Mouse (Mus musculus): ENCODE results near the gene Tbca. TPM values are rescaled to one million over a fixed set of nuclear protein-coding genes. Genes with fewer than 3 reads are reported as not detected.

Gene Tbca
- polyA plus RNA-seq, 1 experiment from 2014 or later, result 255 TPM

- Histone ChIP-seq H3K4me1 (ENCODE audit: control insufficient read depth, insufficient read depth, low read length) (peaks cover 3% of the 10 kb centered on the region; the same call in 1 of the 2 replicates), H3K4me2 (replicated peaks; ENCODE audit: low read depth, low read length) (no peak overlapping the region), H3K27me3 (ENCODE audit: control insufficient read depth, insufficient read depth, low read length) (peaks cover 96% of the 10 kb centered on the region), H3K4me3 (ENCODE audit: low read length) (no peak overlapping the region; the same call in 1 of the 2 replicates), H3K9ac (ENCODE audit: low read depth, low read length) (no peak overlapping the region), H3K36me3 (ENCODE audit: control insufficient read depth, insufficient read depth, low read length) (no peaks in the 10 kb centered on the region), H3K27ac (ENCODE audit: low read depth, low read length) (no peak overlapping the region), H3K9me3 (ENCODE audit: control insufficient read depth, low read length) (no peaks in the 10 kb centered on the region)
- peak; percentile 34; the same call in 1 of the 2 replicates for ATAC-seq (ENCODE audit: low FRiP score, low TSS enrichment)
- WGBS, result under 1% methylated on average over 52 of the region's 54 CpGs
These were observed 84.7 kb downstream of the Tbca start for GRCm38 (mm10) chr13:94873111-94874038.

- WGBS, result under 1% methylated on average over 8 of the region's 8 CpGs
- no peak overlapping the region for H3K9ac ChIP-seq (ENCODE audit: low read depth, low read length)
- H3K9me3 ChIP-seq (ENCODE audit: control insufficient read depth, low read length), result no peaks in the 10 kb centered on the region
- H3K4me1 ChIP-seq (ENCODE audit: control insufficient read depth, insufficient read depth, low read length), result no peaks in the 10 kb centered on the region; the same call in 1 of the 2 replicates
- H3K27me3 ChIP-seq (ENCODE audit: control insufficient read depth, insufficient read depth, low read length), result peaks cover 92% of the 10 kb centered on the region
- H3K4me3 ChIP-seq (ENCODE audit: low read length), result no peak overlapping the region
- H3K4me2 ChIP-seq (replicated peaks; ENCODE audit: low read depth, low read length), result no peak overlapping the region
- ATAC-seq (ENCODE audit: low FRiP score, low TSS enrichment), result no peak
- no peaks in the 10 kb centered on the region for H3K36me3 ChIP-seq (ENCODE audit: control insufficient read depth, insufficient read depth, low read length)
- no peak overlapping the region for H3K27ac ChIP-seq (ENCODE audit: low read depth, low read length)
These were observed 85.3 kb downstream of the Tbca start for GRCm38 (mm10) chr13:94874039-94874425.

DNA sequence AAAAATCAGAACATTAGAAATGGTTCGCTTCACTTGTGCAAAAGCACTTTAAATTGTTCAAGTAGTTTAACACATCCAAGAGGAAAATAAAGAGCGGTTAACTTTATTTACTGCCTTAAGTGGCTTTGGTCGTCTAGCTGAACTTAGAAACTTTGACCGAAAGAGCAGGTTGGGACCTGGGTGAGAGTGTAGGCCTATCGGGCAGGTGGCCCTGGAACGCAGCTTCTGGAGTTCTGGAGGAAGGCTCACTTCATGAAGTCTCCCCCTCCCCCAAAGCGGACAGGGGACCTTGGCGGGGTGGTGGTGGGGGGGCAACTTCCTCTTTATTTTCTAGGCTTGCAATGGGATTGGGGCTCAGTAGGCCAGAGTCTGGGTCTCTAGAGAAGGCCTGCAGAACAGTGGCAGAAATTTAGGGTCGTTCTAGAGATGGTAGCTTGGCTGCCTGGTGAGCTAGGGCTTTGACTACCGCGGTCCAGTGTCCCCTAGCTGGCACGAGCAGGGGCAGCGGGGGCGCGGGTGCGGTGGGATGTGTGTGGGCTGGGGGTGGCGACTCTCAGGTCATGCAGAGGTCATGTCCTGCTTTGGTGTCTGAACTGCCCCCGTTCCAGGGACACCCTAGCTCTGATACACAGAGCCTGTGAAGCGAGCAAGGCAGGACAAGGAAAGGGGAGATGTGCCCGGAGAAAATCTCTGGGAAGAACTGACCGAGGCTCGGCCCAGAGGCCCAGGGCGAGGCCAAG, 86.1 kb downstream of the Tbca start:
- H3K9ac ChIP-seq (ENCODE audit: low read depth, low read length), result no peak overlapping the region
- peaks cover 88% of the 10 kb centered on the region for H3K27me3 ChIP-seq (ENCODE audit: control insufficient read depth, insufficient read depth, low read length)
- H3K4me3 ChIP-seq (ENCODE audit: low read length), result no peak overlapping the region
- no peak overlapping the region for H3K4me2 ChIP-seq (replicated peaks; ENCODE audit: low read depth, low read length)
- ATAC-seq (ENCODE audit: low FRiP score, low TSS enrichment), result no peak
- no peaks in the 10 kb centered on the region for H3K9me3 ChIP-seq (ENCODE audit: control insufficient read depth, low read length)
- no peaks in the 10 kb centered on the region; the same call in 1 of the 2 replicates for H3K4me1 ChIP-seq (ENCODE audit: control insufficient read depth, insufficient read depth, low read length)
- H3K27ac ChIP-seq (ENCODE audit: low read depth, low read length), result no peak overlapping the region
- under 1% methylated on average over 23 of the region's 23 CpGs for WGBS
- H3K36me3 ChIP-seq (ENCODE audit: control insufficient read depth, insufficient read depth, low read length), result no peaks in the 10 kb centered on the region

- Histone ChIP-seq H3K27ac (ENCODE audit: low read depth, low read length) (no peak within 1 kb of the TSS), H3K9me3 (ENCODE audit: control insufficient read depth, low read length) (no peaks in the 10 kb centered on the region), H3K4me2 (replicated peaks; ENCODE audit: low read depth, low read length) (no peak within 1 kb of the TSS), H3K4me3 (ENCODE audit: low read length) (no peak within 1 kb of the TSS), H3K27me3 (ENCODE audit: control insufficient read depth, insufficient read depth, low read length) (peaks cover 88% of the 10 kb centered on the region), H3K36me3 (ENCODE audit: control insufficient read depth, insufficient read depth, low read length) (no peaks in the 10 kb centered on the region), H3K4me1 (ENCODE audit: control insufficient read depth, insufficient read depth, low read length) (no peaks in the 10 kb centered on the region; the same call in 1 of the 2 replicates), H3K9ac (ENCODE audit: low read depth, low read length) (no peak within 1 kb of the TSS)
- no peak for ATAC-seq (ENCODE audit: low FRiP score, low TSS enrichment)
- WGBS, result under 1% methylated on average over 26 of the region's 30 CpGs
These were observed 86.7 kb downstream of the Tbca start, which contains the start of gene Otp for GRCm38 (mm10) chr13:94875396-94875880. Otp (plus strand) TSS chr13:94875602.

- peaks cover 88% of the 10 kb centered on the region for H3K27me3 ChIP-seq (ENCODE audit: control insufficient read depth, insufficient read depth, low read length)
- no peaks in the 10 kb centered on the region for H3K9me3 ChIP-seq (ENCODE audit: control insufficient read depth, low read length)
- no peaks in the 10 kb centered on the region; the same call in 1 of the 2 replicates for H3K4me1 ChIP-seq (ENCODE audit: control insufficient read depth, insufficient read depth, low read length)
- WGBS, result 1% methylated on average over 28 of the region's 30 CpGs
- H3K4me3 ChIP-seq (ENCODE audit: low read length), result no peak overlapping the region
- no peak for ATAC-seq (ENCODE audit: low FRiP score, low TSS enrichment)
- no peak overlapping the region for H3K9ac ChIP-seq (ENCODE audit: low read depth, low read length)
- no peak overlapping the region for H3K4me2 ChIP-seq (replicated peaks; ENCODE audit: low read depth, low read length)
- H3K36me3 ChIP-seq (ENCODE audit: control insufficient read depth, insufficient read depth, low read length), result no peaks in the 10 kb centered on the region
- H3K27ac ChIP-seq (ENCODE audit: low read depth, low read length), result no peak overlapping the region
These were observed 87.8 kb downstream of the Tbca start for GRCm38 (mm10) chr13:94876286-94877210.

GRCm38 (mm10) chr13:94877211-94877590, 88.5 kb downstream of the Tbca start:
- no peaks in the 10 kb centered on the region for H3K9me3 ChIP-seq (ENCODE audit: control insufficient read depth, low read length)
- no peak overlapping the region for H3K4me3 ChIP-seq (ENCODE audit: low read length)
- peaks cover 89% of the 10 kb centered on the region for H3K27me3 ChIP-seq (ENCODE audit: control insufficient read depth, insufficient read depth, low read length)
- H3K4me1 ChIP-seq (ENCODE audit: control insufficient read depth, insufficient read depth, low read length), result no peaks in the 10 kb centered on the region; the same call in 1 of the 2 replicates
- no peak overlapping the region for H3K9ac ChIP-seq (ENCODE audit: low read depth, low read length)
- under 1% methylated on average over 27 of the region's 27 CpGs for WGBS
- no peak overlapping the region for H3K27ac ChIP-seq (ENCODE audit: low read depth, low read length)
- no peaks in the 10 kb centered on the region for H3K36me3 ChIP-seq (ENCODE audit: control insufficient read depth, insufficient read depth, low read length)
- H3K4me2 ChIP-seq (replicated peaks; ENCODE audit: low read depth, low read length), result no peak overlapping the region
- ATAC-seq (ENCODE audit: low FRiP score, low TSS enrichment), result no peak

GRCm38 (mm10) chr13:94877991-94878745, 89.5 kb downstream of the Tbca start:
- Histone ChIP-seq H3K9me3 (ENCODE audit: control insufficient read depth, low read length) (no peaks in the 10 kb centered on the region), H3K27me3 (ENCODE audit: control insufficient read depth, insufficient read depth, low read length) (peaks cover 89% of the 10 kb centered on the region), H3K27ac (ENCODE audit: low read depth, low read length) (no peak overlapping the region), H3K4me2 (replicated peaks; ENCODE audit: low read depth, low read length) (no peak overlapping the region), H3K36me3 (ENCODE audit: control insufficient read depth, insufficient read depth, low read length) (no peaks in the 10 kb centered on the region), H3K4me1 (ENCODE audit: control insufficient read depth, insufficient read depth, low read length) (peaks cover 7% of the 10 kb centered on the region), H3K9ac (ENCODE audit: low read depth, low read length) (no peak overlapping the region), H3K4me3 (ENCODE audit: low read length) (no peak overlapping the region)
- WGBS, result 9% methylated on average over 10 of the region's 10 CpGs
- no peak for ATAC-seq (ENCODE audit: low FRiP score, low TSS enrichment)

GRCm38 (mm10) chr13:94881201-94881600, 92.5 kb downstream of the Tbca start:
- no peak overlapping the region for H3K4me2 ChIP-seq (replicated peaks; ENCODE audit: low read depth, low read length)
- ATAC-seq (ENCODE audit: low FRiP score, low TSS enrichment), result no peak
- H3K27me3 ChIP-seq (ENCODE audit: control insufficient read depth, insufficient read depth, low read length), result peaks cover 90% of the 10 kb centered on the region
- H3K4me3 ChIP-seq (ENCODE audit: low read length), result no peak overlapping the region
- no peaks in the 10 kb centered on the region for H3K9me3 ChIP-seq (ENCODE audit: control insufficient read depth, low read length)
- H3K36me3 ChIP-seq (ENCODE audit: control insufficient read depth, insufficient read depth, low read length), result no peaks in the 10 kb centered on the region
- H3K27ac ChIP-seq (ENCODE audit: low read depth, low read length), result no peak overlapping the region
- 2% methylated on average over 3 of the region's 3 CpGs for WGBS
- H3K9ac ChIP-seq (ENCODE audit: low read depth, low read length), result no peak overlapping the region
- peaks cover 17% of the 10 kb centered on the region for H3K4me1 ChIP-seq (ENCODE audit: control insufficient read depth, insufficient read depth, low read length)
